Mouse (Mus musculus) thymus, adult 2 months (tissue): ENCODE measurements around the gene Chmp3.

ENCODE experiments used
- CTCF ChIP-seq: fragments of 200-500 bp; IDR thresholded peaks from 2 replicates; pipeline ENCODE4 v1.5.1; 2012; ENCODE audit warnings: mild to moderate bottlenecking, control low read depth, low read length, moderate library complexity, borderline replicate concordance; ENCODE audit not compliant: control insufficient read depth, poor library complexity, insufficient read depth; ENCODE audit errors: extremely low read depth
- POLR2A ChIP-seq: fragments of 200-500 bp; IDR thresholded peaks from 2 replicates; pipeline ENCODE4 v1.6.1; 2012; ENCODE audit warnings: mild to moderate bottlenecking, low read length, control low read depth, moderate library complexity; ENCODE audit not compliant: control insufficient read depth, poor library complexity, insufficient read depth; ENCODE audit errors: extremely low read depth

DNA sequence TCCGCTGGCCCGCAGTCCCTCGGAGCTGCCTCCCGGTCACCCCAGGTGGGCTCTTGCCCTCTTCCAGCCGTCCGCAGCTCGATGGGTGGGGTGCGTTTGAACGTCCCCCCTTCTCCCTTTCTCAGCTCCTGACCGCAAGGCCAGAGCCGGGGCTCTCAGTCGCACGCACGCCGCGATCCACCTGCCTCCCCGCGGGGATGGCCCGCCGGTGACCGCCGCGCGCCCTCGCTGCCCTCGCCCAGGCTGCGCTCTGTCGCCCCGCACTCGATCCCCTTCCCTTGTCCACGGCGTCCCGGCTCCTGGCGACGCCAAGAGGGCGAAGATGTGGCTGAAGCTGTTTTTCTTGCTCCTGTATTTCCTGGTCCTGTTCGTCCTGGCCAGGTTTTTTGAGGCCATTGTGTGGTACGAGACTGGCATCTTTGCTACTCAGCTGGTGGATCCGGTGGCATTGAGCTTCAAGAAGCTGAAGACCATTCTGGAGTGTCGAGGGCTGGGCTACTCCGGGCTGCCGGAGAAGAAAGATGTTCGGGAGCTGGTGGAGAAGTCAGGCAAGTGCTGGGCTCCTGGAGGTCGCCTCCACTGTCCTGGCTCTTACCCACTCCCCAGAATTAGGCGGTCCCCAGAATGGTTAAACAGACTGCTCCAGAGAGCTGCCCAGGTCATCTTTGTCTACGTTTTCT, 49.1 kb upstream of the Chmp3 start:
- 0 out of 2 replicates have a peak, but pooled peaks have one; percentile 14 for TF ChIP-seq CTCF
- TF ChIP-seq POLR2A, result 0 out of 2 replicates have a peak, but pooled peaks have one; percentile 20
